Mouse (Mus musculus) CH12F3 (cell line): ENCODE results near the gene Gckr.
"Not testable (repeated sequence)": the region's sequence is repeated elsewhere in the genome, so short reads cannot be mapped to it uniquely, and the experiment has no call there.

Experiments
- in situ Hi-C: fragments of 300-500 bp; cut with MboI; formaldehyde crosslinking; loops from 2 replicates; pipeline ENCODE4 v1.14.3; 2020; ENCODE audit warnings: low sequenced_read_pairs

Gckr gene

DNA sequence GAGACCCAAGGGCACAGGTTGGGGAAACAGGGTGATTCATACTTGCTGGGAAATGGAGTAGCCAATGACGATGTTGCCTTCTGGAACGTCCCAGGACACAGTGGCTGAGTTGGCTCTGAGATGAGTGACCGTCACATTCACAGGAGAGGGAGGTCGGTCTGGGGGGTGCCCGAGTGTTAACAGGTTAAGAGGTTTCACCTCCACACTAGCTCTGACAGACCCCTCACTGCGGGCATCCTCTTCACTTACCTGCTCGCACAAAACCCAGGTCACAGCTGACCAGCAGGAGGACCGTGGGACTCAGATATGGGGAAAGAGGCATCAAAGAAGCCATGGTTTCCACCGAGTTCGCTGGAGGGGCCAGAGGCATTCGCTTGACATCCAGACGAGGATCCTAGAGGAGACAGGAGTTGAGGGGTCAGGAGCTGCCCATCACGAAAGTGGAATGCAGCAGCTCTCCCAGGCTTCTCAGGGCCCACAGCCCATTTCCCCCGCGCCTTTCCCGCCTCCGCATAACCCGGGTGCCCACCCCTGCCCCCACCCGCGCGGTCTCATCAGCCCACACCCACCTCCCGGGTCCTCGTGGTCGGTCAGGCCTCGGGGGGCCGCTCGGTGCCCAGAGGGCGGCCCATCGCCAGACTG, 2.2 kb upstream of the Gckr start:
- in situ Hi-C loops: no loop called here

DNA sequence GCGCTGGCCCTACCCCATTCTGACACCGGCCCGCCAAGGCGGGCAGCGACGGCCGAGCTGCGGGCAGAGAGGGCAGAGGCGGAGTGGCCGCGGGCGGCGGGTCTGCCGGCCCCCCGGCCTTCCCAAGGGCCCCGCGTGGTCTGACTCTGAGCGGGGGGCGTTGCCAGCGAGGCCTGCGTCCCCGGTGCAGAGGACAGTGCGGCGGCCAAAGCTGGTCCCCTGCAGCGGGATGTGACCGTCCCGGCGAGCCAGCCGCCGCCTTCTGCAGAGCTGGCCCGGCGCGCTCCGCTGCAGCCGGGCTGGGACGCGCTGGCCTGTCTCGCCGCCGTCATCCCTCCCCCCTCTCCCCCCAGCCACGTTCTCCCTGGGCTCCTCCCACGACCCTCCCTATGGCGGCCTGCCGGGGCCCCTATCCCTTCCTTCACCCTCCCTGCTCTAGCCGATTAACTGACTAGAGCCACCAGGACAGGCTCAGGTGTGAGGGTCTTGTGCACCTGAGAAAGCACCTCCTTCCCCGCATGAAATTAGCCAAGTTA, 1.6 kb upstream of the Gckr start, which contains the start of gene Fndc4:
Gene Fndc4 (minus strand): TSS at position 475 of the 536 bp plus-strand sequence.
- in situ Hi-C loops: no loop called here

DNA sequence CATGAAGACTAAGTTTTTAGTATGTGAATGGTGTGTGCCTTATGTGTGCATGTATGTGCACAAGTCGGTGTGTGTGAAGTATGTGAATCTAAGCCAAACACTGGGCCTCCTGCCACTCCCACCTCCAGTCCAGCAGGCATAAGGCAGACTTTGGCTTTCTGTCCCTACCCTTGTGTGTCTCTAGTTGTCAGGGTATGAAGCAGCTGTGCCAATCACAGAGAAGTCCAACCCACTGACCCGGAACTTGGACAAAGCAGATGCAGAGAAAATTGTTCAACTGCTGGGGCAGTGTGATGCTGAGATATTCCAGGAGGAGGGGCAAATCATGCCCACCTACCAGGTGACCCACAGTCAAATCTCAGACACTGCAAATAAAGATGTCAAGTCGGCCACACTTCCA, 738 bp downstream of the Gckr start:
- in situ Hi-C loops: no loop called here

DNA sequence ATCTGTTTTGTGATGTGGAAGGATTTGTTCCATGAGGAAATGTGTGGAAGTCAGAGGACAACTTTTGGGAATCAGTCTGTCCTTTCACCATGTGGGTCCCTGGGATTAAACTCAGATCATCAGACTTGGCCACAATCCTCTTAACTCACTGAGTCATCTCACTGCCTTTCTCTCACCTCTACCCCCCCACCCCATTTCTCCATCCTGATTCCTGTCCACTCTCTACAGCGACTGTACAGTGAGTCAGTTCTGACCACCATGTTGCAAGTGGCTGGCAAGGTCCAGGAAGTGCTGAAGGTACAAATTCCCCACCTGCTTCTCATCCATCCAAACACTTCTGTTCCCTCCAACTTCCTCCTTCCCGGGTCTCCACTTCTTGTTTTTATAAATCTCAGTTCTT, 1.2 kb downstream of the Gckr start:
- in situ Hi-C loops: no loop called here

DNA sequence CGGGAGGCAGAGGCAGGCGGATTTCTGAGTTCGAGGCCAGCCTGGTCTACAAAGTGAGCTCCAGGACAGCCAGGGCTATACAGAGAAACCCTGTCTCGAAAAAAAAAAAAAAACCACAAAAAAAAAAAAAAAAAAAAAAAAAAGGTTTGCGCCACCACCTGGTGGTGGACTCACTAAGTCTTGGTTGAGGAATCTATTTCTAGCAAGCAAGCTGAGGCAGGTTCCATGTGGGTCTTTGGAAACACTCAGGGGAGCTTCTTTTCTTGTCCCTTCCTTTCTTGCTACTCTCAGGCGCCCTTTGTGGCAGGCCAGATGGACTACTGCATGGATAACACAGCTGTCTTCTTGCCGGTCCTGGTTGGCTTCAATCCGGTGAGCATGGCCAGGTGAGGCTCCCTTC, 4.6 kb downstream of the Gckr start:
- in situ Hi-C loops: no loop called here

DNA sequence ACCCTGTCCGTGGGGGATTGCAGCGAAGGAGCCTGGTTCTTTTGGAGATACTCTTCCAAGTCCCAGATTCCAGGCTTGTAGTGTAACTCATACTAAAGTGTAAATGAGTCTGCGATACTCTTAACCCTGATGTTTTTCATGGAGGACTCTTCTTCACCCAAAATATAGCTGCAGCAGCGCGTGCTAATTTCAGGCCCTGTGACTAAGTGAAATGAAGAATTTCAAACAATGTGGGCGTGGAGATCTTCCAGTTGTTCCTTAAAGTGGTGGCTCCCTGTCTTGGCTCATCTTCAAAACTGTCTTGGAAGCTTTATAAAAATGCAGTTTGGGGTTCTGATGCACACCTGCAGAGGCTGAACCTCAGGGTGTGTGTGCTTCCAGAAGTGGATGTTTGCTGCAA, 5.8 kb downstream of the Gckr start:
- in situ Hi-C loops: no loop called here

DNA sequence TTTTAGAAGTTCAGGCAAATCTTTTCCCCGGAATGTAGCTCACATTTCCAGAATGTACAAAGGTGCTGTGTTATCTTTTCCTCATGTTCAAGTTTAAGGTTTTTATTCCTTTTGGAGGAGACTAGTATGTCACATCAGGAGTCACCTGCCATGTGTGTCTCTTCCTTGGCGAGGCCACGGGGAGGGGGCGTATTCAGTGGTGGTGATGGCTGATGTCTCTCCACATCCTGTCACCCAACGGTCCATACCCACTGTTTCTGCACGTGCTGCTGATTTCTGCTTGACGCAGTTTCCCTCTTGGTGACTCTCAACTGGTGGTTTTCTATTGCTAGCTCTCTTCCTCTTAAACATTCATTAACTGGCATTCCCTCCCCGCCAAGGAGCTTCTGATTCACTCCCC, 15.6 kb downstream of the Gckr start:
- in situ Hi-C loops: no loop called here

DNA sequence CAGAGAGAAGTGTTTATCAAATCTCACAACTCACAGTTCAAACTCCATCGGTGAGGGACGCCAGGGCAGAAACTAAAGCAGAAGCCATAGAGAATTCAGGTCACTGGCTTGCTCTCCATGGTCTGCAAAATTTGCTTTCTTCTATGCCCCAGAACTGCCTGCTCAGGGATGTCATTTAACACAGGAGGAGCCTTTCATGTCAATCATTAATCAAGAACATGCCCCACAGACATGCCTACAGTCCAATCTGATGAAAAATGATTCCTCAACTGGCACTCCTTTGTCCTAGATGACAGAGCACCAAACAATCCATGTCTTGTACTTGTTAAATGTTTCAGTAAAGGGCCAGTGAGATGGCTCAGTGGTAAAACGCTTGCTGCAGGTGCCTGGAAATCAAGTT, 25.5 kb downstream of the Gckr start:
- in situ Hi-C loops: no loop called here

DNA sequence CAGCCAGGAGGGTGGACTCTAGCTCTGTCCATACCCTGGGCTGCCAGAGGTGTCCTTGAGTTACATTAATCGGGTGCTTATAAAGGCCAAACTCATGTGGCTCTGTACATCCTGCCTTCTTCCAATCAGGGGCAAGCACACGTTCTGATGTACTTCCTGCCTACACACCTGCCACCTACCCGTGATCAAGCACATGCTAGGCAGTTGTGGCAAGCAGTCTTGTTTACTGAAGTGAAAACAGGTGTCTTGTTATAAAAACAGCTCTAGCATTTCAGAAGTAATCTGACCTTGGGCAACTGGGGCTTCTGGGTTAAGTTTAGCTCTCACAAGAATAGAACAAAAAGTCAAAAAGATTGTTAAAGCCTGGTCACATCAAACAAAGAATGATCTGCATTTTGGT, 26.8 kb downstream of the Gckr start:
- in situ Hi-C loops: no loop called here

DNA sequence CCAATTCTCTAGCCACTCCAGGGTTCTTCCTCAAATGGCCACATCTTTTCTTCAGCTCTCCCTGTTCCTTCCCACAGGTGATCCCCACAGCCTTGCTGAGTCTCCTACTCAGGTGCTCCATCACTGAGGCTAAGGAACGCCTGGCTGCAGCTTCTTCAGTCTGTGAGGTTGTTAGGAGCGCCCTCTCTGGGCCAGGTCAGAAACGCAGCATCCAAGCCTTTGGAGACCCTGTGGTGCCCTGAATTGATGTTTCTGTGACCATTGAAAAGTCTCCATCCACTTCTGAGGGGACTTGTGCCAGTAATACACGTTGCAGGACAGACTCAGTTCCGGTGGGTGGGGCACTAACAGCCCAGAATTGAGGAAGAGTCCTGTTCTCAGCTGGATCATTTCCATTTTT, 29.6 kb downstream of the Gckr start:
- in situ Hi-C loops: no loop called here

DNA sequence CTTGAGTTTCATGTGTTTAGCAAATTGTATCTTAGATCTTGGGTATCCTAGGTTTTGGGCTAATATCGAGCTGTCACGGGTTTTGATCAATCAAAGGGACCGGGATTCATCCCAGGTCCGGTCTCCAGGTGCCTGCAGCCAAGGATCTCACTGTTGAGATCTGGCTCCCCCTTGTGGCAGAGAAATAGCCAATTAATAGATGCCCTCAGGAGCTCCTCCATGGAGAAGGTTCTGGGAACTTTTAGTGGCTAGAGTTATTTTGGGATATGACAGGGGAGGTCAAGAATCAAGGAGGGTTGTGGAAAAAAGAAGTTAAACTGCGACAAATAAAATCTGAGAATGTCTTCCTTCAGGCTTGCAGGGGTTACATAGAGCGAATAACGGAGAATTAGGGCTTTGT, 31.0 kb downstream of the Gckr start:
- in situ Hi-C loops: no loop called here

DNA sequence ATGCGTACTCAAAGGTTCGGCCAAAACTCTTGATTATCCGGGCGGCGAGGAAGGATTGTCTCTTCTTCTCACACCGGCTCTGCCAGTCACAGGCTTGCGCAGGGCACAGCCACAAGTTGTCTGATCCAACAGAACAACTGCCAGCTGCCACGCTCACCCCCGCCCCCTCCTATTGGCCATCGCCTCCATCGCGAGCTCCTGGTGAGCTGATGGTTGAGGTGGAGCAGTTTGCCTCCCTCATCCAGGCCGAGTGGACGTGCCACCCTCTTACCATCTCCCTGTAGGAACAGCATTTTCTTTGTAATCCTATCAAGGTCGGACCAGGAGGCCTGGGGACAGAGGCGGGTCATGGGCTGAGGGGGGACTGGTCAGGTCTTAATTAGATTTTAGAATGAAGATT, 60.3 kb downstream of the Gckr start:
- in situ Hi-C loops: not testable (repeated sequence)

DNA sequence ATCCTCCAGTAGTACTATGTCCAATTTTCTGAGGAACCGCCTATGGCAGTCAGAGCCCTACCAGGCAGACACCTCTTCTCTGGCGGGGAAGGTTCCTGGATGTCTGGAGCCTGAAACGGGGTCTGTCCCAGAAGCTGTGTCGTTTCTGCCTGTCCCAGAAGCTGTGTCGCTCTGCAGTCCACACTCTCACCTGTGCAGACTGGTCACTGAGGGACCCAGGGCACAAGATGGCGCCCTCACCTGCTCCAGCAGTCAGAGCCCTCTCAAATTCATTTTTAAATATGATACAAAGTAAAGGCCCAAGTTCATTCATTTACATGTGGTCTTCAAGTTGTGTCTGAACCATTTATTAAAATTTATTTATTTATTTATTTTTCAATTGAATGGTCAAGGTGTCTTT, 63.7 kb downstream of the Gckr start:
- in situ Hi-C loops: no loop called here
